Mouse (Mus musculus): Measurements from ENCODE around the gene Exoc6b. TPM values are rescaled to one million over a fixed set of nuclear protein-coding genes. Genes with fewer than 3 reads are reported as not detected.
"Not testable (repeated sequence)": the region's sequence is repeated elsewhere in the genome, so short reads cannot be mapped to it uniquely, and the experiment has no call there.

The Exoc6b gene
- polyA plus RNA-seq (2012; ENCODE audit: insufficient read depth, low replicate concordance): 0.56 TPM in 1 of 2 replicates, not detected in the other

- Histone ChIP-seq H3K4me1 (peaks cover 21% of the 10 kb centered on the region), H3K4me3 (replicated peaks) (peak within 1 kb of the TSS; percentile 97), H3K27me3 (replicated peaks) (peaks cover 37% of the 10 kb centered on the region), H3K9me3 (no peaks in the 10 kb centered on the region), H3K36me3 (replicated peaks; ENCODE audit: low read length) (no peaks in the 10 kb centered on the region)
- no peak for TF ChIP-seq FLI1 (IDR thresholded peaks at IDR 0.05; ENCODE audit: low read length)
- no peak for TF ChIP-seq GATA1 (IDR thresholded peaks at IDR 0.05; ENCODE audit: borderline replicate concordance, low read length)
These were observed at the start of gene Exoc6b for GRCm38 (mm10) chr6:85069023-85069985. TSS of gene Exoc6b (minus strand) at chr6:85069513.

DNA sequence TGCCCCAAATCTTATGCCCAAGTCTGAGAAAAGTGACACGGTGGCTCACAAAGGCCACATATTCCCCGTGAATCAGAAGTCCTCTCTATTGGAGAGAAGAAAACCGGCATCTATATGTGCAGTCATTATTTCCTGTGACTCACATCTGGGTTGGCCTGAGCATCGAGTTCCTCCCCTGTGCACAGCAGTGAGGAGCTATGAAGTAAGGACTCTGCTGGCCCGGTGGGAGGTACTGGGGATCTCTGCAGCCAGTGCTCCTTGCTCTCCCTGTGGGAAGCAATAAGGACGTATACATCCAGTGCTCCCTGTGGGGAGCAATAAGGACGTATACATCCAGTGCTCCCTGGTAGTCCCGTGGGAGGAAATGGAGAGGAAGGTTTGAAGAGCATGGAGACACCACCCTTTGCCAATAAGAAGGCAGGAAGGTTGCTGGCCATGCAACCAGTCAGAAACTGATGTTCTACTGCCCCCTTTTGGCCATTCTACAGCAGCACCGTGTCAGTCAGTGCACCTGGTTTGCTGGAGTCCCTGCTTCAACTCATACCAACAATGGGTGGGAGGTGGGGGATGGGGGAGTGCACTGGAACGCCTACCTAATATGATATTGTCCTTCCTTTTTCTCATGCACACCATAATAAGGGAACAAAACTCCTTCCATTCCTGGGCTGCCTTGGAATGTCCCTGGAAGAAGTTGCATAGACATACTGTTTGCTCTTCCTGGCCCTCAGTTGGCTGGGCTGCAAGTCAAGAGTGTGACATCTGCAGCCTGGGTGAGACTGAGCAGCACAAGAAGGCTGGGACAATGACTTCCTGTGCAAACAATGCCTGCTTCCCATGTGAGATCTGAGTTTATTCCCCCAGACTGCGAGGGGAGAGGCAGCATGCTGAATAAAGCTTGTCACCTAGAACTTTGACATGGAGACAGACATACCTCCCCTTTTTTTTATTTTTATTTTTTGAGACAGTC is 48.5 kb upstream of the Exoc6b start:
- H3K4me3 ChIP-seq (replicated peaks); H3K27me3 ChIP-seq (replicated peaks); H3K9me3 ChIP-seq; H3K4me1 ChIP-seq; H3K36me3 ChIP-seq (replicated peaks; ENCODE audit: low read length): not testable (repeated sequence)

DNA sequence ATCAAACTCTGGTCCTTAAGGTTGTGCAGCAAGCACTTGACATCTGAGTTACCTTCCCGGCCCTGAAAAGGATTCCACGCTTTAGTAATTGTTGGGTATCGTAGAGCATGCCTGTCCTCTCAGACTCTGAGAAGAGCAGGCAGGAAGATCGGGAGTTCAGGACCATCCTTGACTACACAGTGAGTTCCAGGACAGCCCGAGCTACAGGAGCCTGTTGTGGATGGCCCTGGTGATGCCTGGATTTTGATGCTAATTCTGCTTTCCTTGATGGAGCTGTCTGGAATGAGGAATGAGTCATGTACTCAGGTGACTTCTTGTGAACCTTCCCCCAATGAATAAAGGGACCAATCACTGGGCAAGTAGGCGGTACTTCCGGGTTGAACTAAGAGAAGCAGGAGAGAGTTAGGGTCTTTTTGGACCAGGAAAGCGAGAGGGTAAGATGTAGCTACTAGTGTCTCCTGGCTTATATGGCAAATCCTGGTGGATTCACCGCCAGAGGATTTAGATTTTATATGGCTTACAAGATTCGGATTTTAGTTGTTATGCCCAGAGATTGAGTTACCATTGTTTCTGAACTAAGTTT is 35.8 kb upstream of the Exoc6b start:
- Histone ChIP-seq H3K27me3 (replicated peaks) (peaks cover 16% of the 10 kb centered on the region), H3K4me3 (replicated peaks) (no peak overlapping the region), H3K4me1 (no peaks in the 10 kb centered on the region), H3K9me3 (no peaks in the 10 kb centered on the region), H3K36me3 (replicated peaks; ENCODE audit: low read length) (no peaks in the 10 kb centered on the region)
- TF ChIP-seq FLI1 (IDR thresholded peaks at IDR 0.05; ENCODE audit: low read length): no peak
- TF ChIP-seq GATA1 (IDR thresholded peaks at IDR 0.05; ENCODE audit: borderline replicate concordance, low read length): no peak

DNA sequence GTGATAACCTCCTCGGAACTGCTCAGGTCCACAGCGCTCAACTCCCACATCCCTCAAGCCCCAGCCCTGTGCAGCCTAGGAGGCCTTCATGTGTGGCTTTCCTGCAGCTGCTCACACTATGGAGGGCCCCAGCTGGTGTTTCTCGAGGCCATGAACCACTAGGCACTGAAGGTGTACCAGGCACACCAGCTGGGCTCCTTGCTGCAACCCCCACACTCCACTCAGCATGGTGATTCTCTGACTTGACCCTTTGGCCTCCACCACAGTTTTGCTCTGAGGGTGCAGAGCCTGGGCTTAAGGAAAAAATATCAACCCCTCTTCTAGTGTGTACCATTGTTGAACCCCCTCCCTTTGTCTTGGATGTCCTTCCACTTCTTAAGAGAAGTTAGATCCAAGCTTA is 34.0 kb upstream of the Exoc6b start:
- H3K9me3 ChIP-seq: no peaks in the 10 kb centered on the region
- peaks cover 20% of the 10 kb centered on the region for H3K27me3 ChIP-seq (replicated peaks)
- no peaks in the 10 kb centered on the region for H3K36me3 ChIP-seq (replicated peaks; ENCODE audit: low read length)
- TF ChIP-seq GATA1 (IDR thresholded peaks at IDR 0.05; ENCODE audit: borderline replicate concordance, low read length): no peak
- TF ChIP-seq FLI1 (IDR thresholded peaks at IDR 0.05; ENCODE audit: low read length): no peak
- H3K4me3 ChIP-seq (replicated peaks): no peak overlapping the region
- no peaks in the 10 kb centered on the region for H3K4me1 ChIP-seq

- TF ChIP-seq GATA1 (IDR thresholded peaks at IDR 0.05; ENCODE audit: borderline replicate concordance, low read length) (no peak), FLI1 (IDR thresholded peaks at IDR 0.05; ENCODE audit: low read length) (no peak)
- H3K4me3 ChIP-seq (replicated peaks): no peak overlapping the region
- H3K27me3 ChIP-seq (replicated peaks): peaks cover 8% of the 10 kb centered on the region
- peaks cover 8% of the 10 kb centered on the region for H3K9me3 ChIP-seq
- no peaks in the 10 kb centered on the region for H3K4me1 ChIP-seq
- H3K36me3 ChIP-seq (replicated peaks; ENCODE audit: low read length): no peaks in the 10 kb centered on the region
These were observed 27.1 kb upstream of the Exoc6b start for GRCm38 (mm10) chr6:85096441-85096840.

DNA sequence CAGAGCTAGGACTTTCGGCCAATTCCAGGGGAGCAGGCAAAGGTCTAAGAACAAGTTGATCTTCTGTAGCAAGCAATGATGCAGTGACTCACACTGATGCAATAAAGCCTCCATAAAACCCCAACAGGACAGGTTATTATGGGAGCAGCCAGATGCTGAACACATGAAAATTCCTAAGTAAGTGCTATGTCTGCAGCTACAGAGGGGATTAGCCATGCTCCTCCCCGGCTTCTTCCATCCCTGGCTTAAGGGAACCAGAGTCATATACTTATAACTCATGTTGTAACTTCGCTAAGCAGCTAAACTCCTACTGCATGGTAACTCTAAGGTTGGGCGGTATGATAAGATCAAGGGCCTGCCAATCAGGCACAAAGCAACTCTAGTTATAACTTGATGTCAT is 18.1 kb upstream of the Exoc6b start:
- H3K36me3 ChIP-seq (replicated peaks; ENCODE audit: low read length): no peaks in the 10 kb centered on the region
- H3K4me3 ChIP-seq (replicated peaks): no peak overlapping the region
- no peaks in the 10 kb centered on the region for H3K4me1 ChIP-seq
- H3K9me3 ChIP-seq: no peaks in the 10 kb centered on the region
- TF ChIP-seq FLI1 (IDR thresholded peaks at IDR 0.05; ENCODE audit: low read length) (no peak), GATA1 (IDR thresholded peaks at IDR 0.05; ENCODE audit: borderline replicate concordance, low read length) (no peak)
- peaks cover 4% of the 10 kb centered on the region for H3K27me3 ChIP-seq (replicated peaks)

DNA sequence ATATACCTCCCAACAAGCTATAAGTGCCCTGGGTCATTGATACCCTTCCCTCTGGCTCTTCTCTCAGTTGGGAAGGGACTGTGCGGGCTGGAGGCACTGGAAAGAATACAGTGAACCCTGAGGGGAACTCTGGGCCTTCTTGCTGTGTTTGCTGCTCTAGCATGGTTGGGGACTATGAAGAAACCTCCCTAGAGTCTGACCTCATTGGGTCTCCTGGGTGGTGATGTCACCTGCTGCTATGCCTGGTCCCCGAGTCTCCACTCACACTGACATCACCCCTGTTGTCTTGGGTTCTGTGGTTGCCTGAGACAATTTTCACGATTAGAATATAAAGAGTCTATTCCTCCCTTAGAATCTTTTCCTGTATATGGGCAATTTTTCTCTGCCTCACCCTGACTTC is 17.3 kb upstream of the Exoc6b start:
- Histone ChIP-seq H3K36me3 (replicated peaks; ENCODE audit: low read length) (no peaks in the 10 kb centered on the region), H3K4me1 (no peaks in the 10 kb centered on the region), H3K27me3 (replicated peaks) (peaks cover 5% of the 10 kb centered on the region), H3K9me3 (no peaks in the 10 kb centered on the region), H3K4me3 (replicated peaks) (no peak overlapping the region)
- no peak for TF ChIP-seq GATA1 (IDR thresholded peaks at IDR 0.05; ENCODE audit: borderline replicate concordance, low read length)
- TF ChIP-seq FLI1 (IDR thresholded peaks at IDR 0.05; ENCODE audit: low read length): no peak

DNA sequence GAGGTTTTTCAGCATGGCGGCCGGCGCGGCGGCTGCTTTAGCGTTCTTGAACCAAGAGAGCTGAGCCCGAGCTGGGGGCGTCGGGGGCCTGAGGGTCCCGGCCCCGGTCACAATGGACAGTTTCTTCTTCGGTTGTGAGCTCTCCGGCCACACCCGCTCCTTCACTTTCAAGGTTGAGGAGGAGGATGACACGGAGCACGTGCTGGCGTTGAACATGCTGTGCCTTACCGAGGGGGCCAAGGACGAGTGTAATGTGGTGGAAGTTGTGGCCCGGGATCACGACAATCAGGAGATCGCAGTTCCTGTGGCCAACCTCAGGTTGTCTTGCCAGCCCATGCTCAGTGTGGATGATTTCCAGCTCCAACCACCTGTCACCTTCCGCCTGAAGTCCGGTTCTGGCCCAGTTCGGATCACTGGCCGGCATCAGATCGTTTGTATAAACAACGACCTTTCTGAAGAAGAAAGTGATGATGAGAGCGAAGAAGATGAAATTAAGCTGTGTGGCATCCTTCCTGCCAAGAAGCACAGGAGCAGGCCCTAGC is 6.9 kb upstream of the Exoc6b start:
- H3K9me3 ChIP-seq; H3K36me3 ChIP-seq (replicated peaks; ENCODE audit: low read length); H3K4me3 ChIP-seq (replicated peaks); H3K4me1 ChIP-seq: not testable (repeated sequence)
- peaks cover 10% of the 10 kb centered on the region for H3K27me3 ChIP-seq (replicated peaks)

- H3K27me3 ChIP-seq (replicated peaks): peaks cover 16% of the 10 kb centered on the region
- no peaks in the 10 kb centered on the region for H3K4me1 ChIP-seq
- TF ChIP-seq FLI1 (IDR thresholded peaks at IDR 0.05; ENCODE audit: low read length) (no peak), GATA1 (IDR thresholded peaks at IDR 0.05; ENCODE audit: borderline replicate concordance, low read length) (no peak)
- H3K4me3 ChIP-seq (replicated peaks): no peak overlapping the region
- H3K36me3 ChIP-seq (replicated peaks; ENCODE audit: low read length): no peaks in the 10 kb centered on the region
- H3K9me3 ChIP-seq: no peaks in the 10 kb centered on the region
These were observed 5.7 kb upstream of the Exoc6b start for GRCm38 (mm10) chr6:85074996-85075395.

All from megakaryocyte, embryonic 14.5 days (primary cell).